Mouse (Mus musculus): ENCODE data around the gene Gstp2.
"Not testable (repeated sequence)": the region's sequence is repeated elsewhere in the genome, so short reads cannot be mapped to it uniquely, and the experiment has no call there.

Gene Gstp2

GRCm38 (mm10) chr19:4051741-4052515 lies 6.1 kb upstream of the Gstp2 start:
- peak; percentile 70 to 79 for DNase-seq (ENCODE audit: low read depth in 2 of 2, low spot score in 2 of 2)

- no peak for DNase-seq (ENCODE audit: low read depth in 2 of 2, low spot score in 2 of 2)
Measured at GRCm38 (mm10) chr19:4051016-4051415, 5.2 kb upstream of the Gstp2 start.

GRCm38 (mm10) chr19:4049069-4049468 lies 3.2 kb upstream of the Gstp2 start:
- DNase-seq (ENCODE audit: low read depth in 2 of 2, low spot score in 2 of 2) = not testable (repeated sequence)

- peak; percentile 81 to 86 for DNase-seq (ENCODE audit: low read depth in 2 of 2, low spot score in 2 of 2)
Measured at GRCm38 (mm10) chr19:4047859-4048258, 2.0 kb upstream of the Gstp2 start.

- DNase-seq (ENCODE audit: low read depth in 2 of 2, low spot score in 2 of 2) = no peak
Measured at GRCm38 (mm10) chr19:4046866-4047254, 1.0 kb upstream of the Gstp2 start.

GRCm38 (mm10) chr19:4044109-4044508 lies 1.7 kb downstream of the Gstp2 start:
- DNase-seq (ENCODE audit: low read depth in 2 of 2, low spot score in 2 of 2) = not testable (repeated sequence)

- DNase-seq (ENCODE audit: low read depth in 2 of 2, low spot score in 2 of 2) = no peak
Measured at GRCm38 (mm10) chr19:4042124-4042523, 3.7 kb downstream of the Gstp2 start.

GRCm38 (mm10) chr19:4041500-4041899 lies 4.3 kb downstream of the Gstp2 start:
- DNase-seq (ENCODE audit: low read depth in 2 of 2, low spot score in 2 of 2) = not testable (repeated sequence)

GRCm38 (mm10) chr19:4040941-4041340 lies 4.9 kb downstream of the Gstp2 start:
- DNase-seq (ENCODE audit: low read depth in 2 of 2, low spot score in 2 of 2) = not testable (repeated sequence)

- peak; percentile 77 to 78 for DNase-seq (ENCODE audit: low read depth in 2 of 2, low spot score in 2 of 2)
Measured at GRCm38 (mm10) chr19:4037788-4038232, 8.0 kb downstream of the Gstp2 start, which contains the start of gene Gstp1. Gene Gstp1, minus strand, starts transcription at chr19:4037985.

GRCm38 (mm10) chr19:4037154-4037787 lies 8.6 kb downstream of the Gstp2 start:
- DNase-seq (ENCODE audit: low read depth in 2 of 2, low spot score in 2 of 2) = not testable (repeated sequence)

GRCm38 (mm10) chr19:4036327-4037045 lies 9.3 kb downstream of the Gstp2 start:
- no peak for DNase-seq (ENCODE audit: low read depth in 2 of 2, low spot score in 2 of 2)

GRCm38 (mm10) chr19:4033742-4034141 lies 12.1 kb downstream of the Gstp2 start:
- DNase-seq (ENCODE audit: low read depth in 2 of 2, low spot score in 2 of 2) = no peak

GRCm38 (mm10) chr19:4033298-4033697 lies 12.5 kb downstream of the Gstp2 start:
- DNase-seq (ENCODE audit: low read depth in 2 of 2, low spot score in 2 of 2) = no peak

GRCm38 (mm10) chr19:4032668-4033067 lies 13.2 kb downstream of the Gstp2 start:
- DNase-seq (ENCODE audit: low read depth in 2 of 2, low spot score in 2 of 2) = no peak

GRCm38 (mm10) chr19:4027576-4027975 lies 18.2 kb downstream of the Gstp2 start:
- no peak for DNase-seq (ENCODE audit: low read depth in 2 of 2, low spot score in 2 of 2)

- no peak for DNase-seq (ENCODE audit: low read depth in 2 of 2, low spot score in 2 of 2)
Measured at GRCm38 (mm10) chr19:4023185-4023584, 22.6 kb downstream of the Gstp2 start.

- DNase-seq (ENCODE audit: low read depth in 2 of 2, low spot score in 2 of 2) = peak; percentile 42 to 56
Measured at GRCm38 (mm10) chr19:4018743-4019583, 26.9 kb downstream of the Gstp2 start.

- no peak for DNase-seq (ENCODE audit: low read depth in 2 of 2, low spot score in 2 of 2)
Measured at GRCm38 (mm10) chr19:4017921-4018587, 27.8 kb downstream of the Gstp2 start.

GRCm38 (mm10) chr19:4015635-4016034 lies 30.2 kb downstream of the Gstp2 start:
- no peak for DNase-seq (ENCODE audit: low read depth in 2 of 2, low spot score in 2 of 2)
